Mouse (Mus musculus) B cell, adult 2 months (primary cell): ENCODE results near the gene Pofut1.

Source experiments
- DNase-seq, 2 experiments: peaks; one replicate each; pipeline ENCODE4 v3.0.0; 2022

Gene Pofut1

GRCm38 (mm10) chr2:153241250-153242014, at the start of gene Pofut1, which contains the start of gene Plagl2:
Pofut1 (plus strand) TSS chr2:153241533.
Plagl2 (minus strand) TSS chr2:153241426.
- DNase-seq = peak; percentile 89 to 90

GRCm38 (mm10) chr2:153194255-153194654, 47.1 kb upstream of the Pofut1 start:
- no peak for DNase-seq

GRCm38 (mm10) chr2:153198485-153198884, 42.8 kb upstream of the Pofut1 start:
- no peak for DNase-seq

GRCm38 (mm10) chr2:153199114-153199513, 42.2 kb upstream of the Pofut1 start:
- no peak for DNase-seq

GRCm38 (mm10) chr2:153202766-153203165, 38.6 kb upstream of the Pofut1 start:
- DNase-seq = no peak

GRCm38 (mm10) chr2:153208149-153208548, 33.2 kb upstream of the Pofut1 start:
- DNase-seq = no peak

GRCm38 (mm10) chr2:153209286-153209685, 32.0 kb upstream of the Pofut1 start:
- DNase-seq = no peak

GRCm38 (mm10) chr2:153211451-153211850, 29.9 kb upstream of the Pofut1 start:
- no peak for DNase-seq

- no peak for DNase-seq
Observed at GRCm38 (mm10) chr2:153213351-153213750, 28.0 kb upstream of the Pofut1 start.

- DNase-seq = peak; percentile 65 to 71
Observed at GRCm38 (mm10) chr2:153214771-153215259, 26.5 kb upstream of the Pofut1 start.

- DNase-seq = peak; percentile 13
Observed at GRCm38 (mm10) chr2:153215421-153215820, 25.9 kb upstream of the Pofut1 start.

GRCm38 (mm10) chr2:153217826-153218340, 23.4 kb upstream of the Pofut1 start:
- DNase-seq = no peak

- DNase-seq = no peak
Observed at GRCm38 (mm10) chr2:153218516-153218915, 22.8 kb upstream of the Pofut1 start.

- no peak for DNase-seq
Observed at GRCm38 (mm10) chr2:153221620-153222019, 19.7 kb upstream of the Pofut1 start.

GRCm38 (mm10) chr2:153222130-153222529, 19.2 kb upstream of the Pofut1 start:
- DNase-seq = no peak

- DNase-seq = no peak
Observed at GRCm38 (mm10) chr2:153222566-153222965, 18.8 kb upstream of the Pofut1 start.

- peak; percentile 64 to 69 for DNase-seq
Observed at GRCm38 (mm10) chr2:153224946-153225594, 16.3 kb upstream of the Pofut1 start, which contains the start of gene Tspyl3. Tspyl3 (minus strand) TSS chr2:153225441.

GRCm38 (mm10) chr2:153225595-153225953, 15.8 kb upstream of the Pofut1 start:
- no peak for DNase-seq

- DNase-seq = no peak
Observed at GRCm38 (mm10) chr2:153227959-153228358, 13.4 kb upstream of the Pofut1 start.

GRCm38 (mm10) chr2:153228523-153228922, 12.8 kb upstream of the Pofut1 start:
- no peak for DNase-seq

GRCm38 (mm10) chr2:153237193-153237592, 4.1 kb upstream of the Pofut1 start:
- no peak for DNase-seq

- DNase-seq = no peak
Observed at GRCm38 (mm10) chr2:153237891-153238290, 3.4 kb upstream of the Pofut1 start.

- no peak for DNase-seq
Observed at GRCm38 (mm10) chr2:153238406-153238805, 2.9 kb upstream of the Pofut1 start.
